Mouse (Mus musculus): Measurements from ENCODE around the gene Rhox2g. TPM values are rescaled to one million over a fixed set of nuclear protein-coding genes. Genes with fewer than 3 reads are reported as not detected.

The Rhox2g gene
- polyA plus RNA-seq, 1 experiment from 2014 or later = not detected

Other genes starting within 250 kb of the Rhox2g start
- gene Rhox2b, start 231.4 kb downstream of the Rhox2g start, polyA plus RNA-seq (2014; fragmentation: Nextera tagmentation; extraction: Ambion mirVana) = not detected in 2 replicates
- not detected in 2 replicates for gene Rhox4b, start 211.0 kb downstream of the Rhox2g start, polyA plus RNA-seq (2014; fragmentation: Nextera tagmentation; extraction: Ambion mirVana)
- gene Rhox2c, start 189.8 kb downstream of the Rhox2g start, polyA plus RNA-seq (2014; fragmentation: Nextera tagmentation; extraction: Ambion mirVana) = not detected in 2 replicates
- gene Rhox3c, start 184.9 kb downstream of the Rhox2g start, polyA plus RNA-seq (2014; fragmentation: Nextera tagmentation; extraction: Ambion mirVana) = not detected in 2 replicates
- not detected in 2 replicates for gene Rhox4c, start 163.1 kb downstream of the Rhox2g start, polyA plus RNA-seq (2014; fragmentation: Nextera tagmentation; extraction: Ambion mirVana)
- not detected in 2 replicates for gene Rhox2d, start 150.0 kb downstream of the Rhox2g start, polyA plus RNA-seq (2014; fragmentation: Nextera tagmentation; extraction: Ambion mirVana)
- gene Rhox4d, start 129.1 kb downstream of the Rhox2g start, polyA plus RNA-seq (2014; fragmentation: Nextera tagmentation; extraction: Ambion mirVana) = not detected in 2 replicates
- not detected in 2 replicates for gene Rhox2e, start 113.0 kb downstream of the Rhox2g start, polyA plus RNA-seq (2014; fragmentation: Nextera tagmentation; extraction: Ambion mirVana)
- gene Rhox3e, start 101.5 kb downstream of the Rhox2g start, polyA plus RNA-seq (2014; fragmentation: Nextera tagmentation; extraction: Ambion mirVana) = not detected in 2 replicates
- not detected in 2 replicates for gene Rhox4e, start 86.1 kb downstream of the Rhox2g start, polyA plus RNA-seq (2014; fragmentation: Nextera tagmentation; extraction: Ambion mirVana)
- gene Rhox2f, start 72.1 kb downstream of the Rhox2g start, polyA plus RNA-seq (2014; fragmentation: Nextera tagmentation; extraction: Ambion mirVana) = not detected in 2 replicates
- not detected in 2 replicates for gene Rhox3f, start 62.5 kb downstream of the Rhox2g start, polyA plus RNA-seq (2014; fragmentation: Nextera tagmentation; extraction: Ambion mirVana)
- gene Rhox4f, start 35.8 kb downstream of the Rhox2g start, polyA plus RNA-seq (2014; fragmentation: Nextera tagmentation; extraction: Ambion mirVana) = not detected in 2 replicates
- not detected in 2 replicates for gene Rhox3g, start 14.9 kb downstream of the Rhox2g start, polyA plus RNA-seq (2014; fragmentation: Nextera tagmentation; extraction: Ambion mirVana)
- not detected in 2 replicates for gene Rhox4g, start 7.9 kb upstream of the Rhox2g start, polyA plus RNA-seq (2014; fragmentation: Nextera tagmentation; extraction: Ambion mirVana)
- not detected in 2 replicates for gene Rhox3h, start 25.3 kb upstream of the Rhox2g start, polyA plus RNA-seq (2014; fragmentation: Nextera tagmentation; extraction: Ambion mirVana)
- not detected in 2 replicates for gene Rhox2h, start 29.8 kb upstream of the Rhox2g start, polyA plus RNA-seq (2014; fragmentation: Nextera tagmentation; extraction: Ambion mirVana)
- gene Rhox5, start 161.4 kb upstream of the Rhox2g start, polyA plus RNA-seq (2014; fragmentation: Nextera tagmentation; extraction: Ambion mirVana) = 11.8 and 12.1 TPM in 2 replicates
- gene Rhox6, start 183.4 kb upstream of the Rhox2g start, polyA plus RNA-seq (2014; fragmentation: Nextera tagmentation; extraction: Ambion mirVana) = not detected in 2 replicates
- gene Rhox7a, start 188.2 kb upstream of the Rhox2g start, polyA plus RNA-seq (2014; fragmentation: Nextera tagmentation; extraction: Ambion mirVana) = not detected in 2 replicates
- not detected in 2 replicates for gene Rhox8, start 235.5 kb upstream of the Rhox2g start, polyA plus RNA-seq (2014; fragmentation: Nextera tagmentation; extraction: Ambion mirVana)

Measured in heart, embryonic 14.5 days (tissue).